In the genomic region with DNA sequence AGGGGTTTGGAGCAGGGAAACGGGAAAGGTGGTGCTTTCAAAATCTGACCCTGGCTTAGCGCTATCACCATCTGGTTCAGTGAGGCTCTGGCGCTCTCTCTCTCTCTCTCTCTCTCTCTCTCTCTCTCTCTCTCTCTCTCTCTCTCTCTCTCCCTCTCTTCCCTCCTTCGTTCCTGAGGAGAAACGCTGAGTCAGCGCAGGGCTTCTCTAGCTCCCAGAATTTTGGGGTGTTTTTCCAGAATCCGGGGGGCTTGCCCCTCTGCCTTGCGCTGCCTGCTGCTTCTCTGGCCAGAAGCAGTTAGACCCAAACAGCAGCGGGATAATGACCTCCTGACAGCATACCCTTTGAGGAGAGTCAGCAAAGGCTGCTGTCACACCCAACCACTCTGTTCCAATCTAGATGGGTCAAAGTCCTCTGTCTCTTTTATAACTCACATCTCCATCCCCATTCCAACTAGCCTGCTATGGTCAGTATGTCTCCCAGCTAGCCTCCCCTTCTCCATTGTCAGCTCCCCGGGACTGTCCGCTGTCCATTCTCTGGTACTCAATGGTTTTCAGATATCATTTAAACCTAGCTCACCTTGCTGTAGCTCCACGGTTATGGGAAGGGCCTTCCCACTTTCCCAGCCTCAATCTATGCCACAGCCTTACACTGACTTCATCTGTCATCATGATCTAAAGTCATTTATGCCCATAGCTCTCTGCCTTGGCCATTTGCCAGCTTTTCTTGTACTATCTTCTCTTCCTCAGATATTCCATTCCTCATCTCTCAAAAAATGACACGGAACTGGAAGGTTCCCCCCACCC, we compare ENCODE assay signal across 31 mouse cellular contexts. TPM values are rescaled to one million over a fixed set of nuclear protein-coding genes. Genes with fewer than 3 reads are reported as not detected.
DNase-seq lines count a peak whose midpoint lies in the region; ATAC-seq and TF ChIP-seq lines count a peak whose summit lies in the region.
"Had no signal": no experiment of that assay in that cellular context is flagged by ENCODE, and none has a peak within 500 bp of the region (broad histone marks: within the 10 kb centered on the region; RNA-seq: fewer than 3 reads in every experiment).

No protein-coding gene starts in this region.

- H3K36me3 ChIP-seq in heart, embryonic 12.5 days: no peaks in the 10 kb centered on the region
- no peaks in the 10 kb centered on the region for H3K36me3 ChIP-seq in stomach, embryonic 14.5 days (ENCODE audit: control insufficient read depth, insufficient read depth, low read length)
- H3K36me3 ChIP-seq in stomach, postnatal 0 days (ENCODE audit: control insufficient read depth, insufficient read depth, low read length): no peaks in the 10 kb centered on the region
- H3K36me3 ChIP-seq in intestine, embryonic 16.5 days (ENCODE audit: control insufficient read depth, insufficient read depth, low read length): no peaks in the 10 kb centered on the region
- H3K36me3 ChIP-seq: forebrain, embryonic 15.5 days; heart, embryonic 13.5 days; kidney, embryonic 15.5 days; limb, embryonic 15.5 days; midbrain, embryonic 12.5 days; neural tube, embryonic 12.5 days had no signal

- 80% methylated on average over 13 of the region's 13 CpGs for WGBS in heart, embryonic 12.5 days
- WGBS in stomach, embryonic 14.5 days: 84% methylated on average over 13 of the region's 13 CpGs
- 82% methylated on average over 13 of the region's 13 CpGs for WGBS in stomach, postnatal 0 days
- 75% methylated on average over 13 of the region's 13 CpGs for WGBS in intestine, embryonic 16.5 days

- no peak overlapping the region for H3K4me3 ChIP-seq in heart, embryonic 12.5 days
- H3K4me3 ChIP-seq in stomach, embryonic 14.5 days (ENCODE audit: low read depth, low read length): no peak overlapping the region
- H3K4me3 ChIP-seq in stomach, postnatal 0 days (ENCODE audit: low read depth, low read length): no peak overlapping the region
- no peak overlapping the region for H3K4me3 ChIP-seq in intestine, embryonic 16.5 days (ENCODE audit: low read length)
- H3K4me3 ChIP-seq: forebrain, embryonic 15.5 days; gastrocnemius, adult 2 months; heart, embryonic 13.5 days; kidney, embryonic 15.5 days; layer of hippocampus, adult 2 months; limb, embryonic 15.5 days; midbrain, embryonic 12.5 days; myocyte; neural tube, embryonic 12.5 days had no signal

- H3K9me3 ChIP-seq in heart, embryonic 12.5 days (replicated peaks): 0 out of 2 replicates have a peak, but pooled peaks cover 7% of the 10 kb centered on the region
- H3K9me3 ChIP-seq in stomach, embryonic 14.5 days (ENCODE audit: control insufficient read depth, low read depth, low read length): no peaks in the 10 kb centered on the region
- H3K9me3 ChIP-seq in stomach, postnatal 0 days (ENCODE audit: control insufficient read depth, low read length): no peaks in the 10 kb centered on the region
- 0 out of 2 replicates have a peak, but pooled peaks cover 3% of the 10 kb centered on the region for H3K9me3 ChIP-seq in intestine, embryonic 16.5 days (ENCODE audit: control insufficient read depth, low read length)
- H3K9me3 ChIP-seq: forebrain, embryonic 15.5 days; kidney, embryonic 15.5 days; limb, embryonic 15.5 days; midbrain, embryonic 12.5 days; neural tube, embryonic 12.5 days had no signal

- H3K27ac ChIP-seq in heart, embryonic 12.5 days (ENCODE audit: poor library complexity, severe bottlenecking): no peak overlapping the region
- H3K27ac ChIP-seq in stomach, embryonic 14.5 days (ENCODE audit: low read length): no peak overlapping the region
- H3K27ac ChIP-seq in stomach, postnatal 0 days (replicated peaks): no peak overlapping the region
- no peak overlapping the region for H3K27ac ChIP-seq in intestine, embryonic 16.5 days (ENCODE audit: low read length)
- H3K27ac ChIP-seq: forebrain, embryonic 15.5 days; gastrocnemius, adult 2 months; heart, embryonic 13.5 days; kidney, embryonic 15.5 days; layer of hippocampus, adult 2 months; limb, embryonic 15.5 days; liver, embryonic 14.5 days; midbrain, embryonic 12.5 days; neural tube, embryonic 12.5 days had no signal

- no peak for TF ChIP-seq EP300 in stomach, postnatal 0 days (optimal IDR thresholded peaks at IDR 0.05)

- TF ChIP-seq CTCF in stomach, postnatal 0 days (IDR thresholded peaks at IDR 0.05; ENCODE audit: low read depth): no peak

- intact Hi-C loops in heart, postnatal 10 days (cut with DNase I): loop anchor here (1.0 kb wide), 1 partner anchor 10 kb away; no protein-coding TSS in a partner anchor

- no peak overlapping the region for H3K9ac ChIP-seq in heart, embryonic 12.5 days
- H3K9ac ChIP-seq in stomach, embryonic 14.5 days (replicated peaks; ENCODE audit: low read depth, low read length): no peak overlapping the region
- no peak overlapping the region for H3K9ac ChIP-seq in stomach, postnatal 0 days (ENCODE audit: low read length)
- no peak overlapping the region for H3K9ac ChIP-seq in intestine, embryonic 16.5 days (ENCODE audit: low read depth, low read length)
- H3K9ac ChIP-seq: forebrain, embryonic 15.5 days; heart, embryonic 13.5 days; kidney, embryonic 15.5 days; limb, embryonic 15.5 days; liver, embryonic 14.5 days; lung, embryonic 14.5 days; midbrain, embryonic 12.5 days; neural tube, embryonic 12.5 days had no signal

- ATAC-seq in heart, embryonic 12.5 days (ENCODE audit: insufficient number of reproducible peaks, low FRiP score): peak; percentile 67
- 0 out of 2 replicates have a peak, but pooled peaks have one; percentile 23 for ATAC-seq in stomach, embryonic 14.5 days (ENCODE audit: insufficient number of reproducible peaks, insufficient read depth, low FRiP score, low read depth)
- ATAC-seq in stomach, postnatal 0 days (ENCODE audit: low FRiP score, low TSS enrichment): no peak
- peak; percentile 62 for ATAC-seq in intestine, embryonic 16.5 days
- ATAC-seq: CD4-positive, CD25-positive, alpha-beta regulatory T cell, adult 4 months; forebrain, embryonic 15.5 days had no signal

- H3K4me1 ChIP-seq in heart, embryonic 12.5 days (replicated peaks): peaks cover 9% of the 10 kb centered on the region
- no peaks in the 10 kb centered on the region for H3K4me1 ChIP-seq in stomach, embryonic 14.5 days (ENCODE audit: control insufficient read depth, insufficient read depth, low read length)
- H3K4me1 ChIP-seq in stomach, postnatal 0 days (replicated peaks; ENCODE audit: control insufficient read depth, insufficient read depth): no peaks in the 10 kb centered on the region
- no peaks in the 10 kb centered on the region for H3K4me1 ChIP-seq in intestine, embryonic 16.5 days (ENCODE audit: control insufficient read depth, insufficient read depth, low read length)
- H3K4me1 ChIP-seq: forebrain, embryonic 15.5 days; kidney, embryonic 15.5 days; limb, embryonic 15.5 days; midbrain, embryonic 12.5 days; neural tube, embryonic 12.5 days had no signal

- no peak overlapping the region for H3K4me2 ChIP-seq in heart, embryonic 12.5 days
- H3K4me2 ChIP-seq in stomach, embryonic 14.5 days (replicated peaks; ENCODE audit: low read depth, low read length): no peak overlapping the region
- no peak overlapping the region for H3K4me2 ChIP-seq in stomach, postnatal 0 days (replicated peaks; ENCODE audit: low read depth)
- H3K4me2 ChIP-seq in intestine, embryonic 16.5 days (ENCODE audit: low read depth, low read length): no peak overlapping the region
- H3K4me2 ChIP-seq: forebrain, embryonic 15.5 days; heart, embryonic 13.5 days; kidney, embryonic 15.5 days; limb, embryonic 15.5 days; lung, embryonic 14.5 days; midbrain, embryonic 12.5 days; neural tube, embryonic 12.5 days had no signal

- no peak for DNase-seq in heart, postnatal 10 days
- DNase-seq in stomach, postnatal 0 days (ENCODE audit: low spot score): no peak
- no peak for DNase-seq in lung, postnatal 4 days
- no peak for DNase-seq in right cerebral cortex, postnatal 36 days (ENCODE audit: low spot score in 2 of 2)
- DNase-seq: adrenal gland, postnatal 10 days; cerebellum, adult 11 months; cerebellum, adult 9-10 months; gastrocnemius, adult 2 months; gastrocnemius, postnatal 36 days; heart, adult 18-20 months; heart, postnatal 14 days; kidney, adult 18-20 months; left cerebral cortex, postnatal 4 days; lung, embryonic 14.5 days; lung, postnatal 14 days; right cerebral cortex, adult 18-20 months; right cerebral cortex, postnatal 4 days; thymus, postnatal 4 days had no signal

- H3K27me3 ChIP-seq in heart, embryonic 12.5 days (replicated peaks): no peaks in the 10 kb centered on the region
- no peaks in the 10 kb centered on the region for H3K27me3 ChIP-seq in stomach, embryonic 14.5 days (ENCODE audit: control insufficient read depth, insufficient read depth, low read length)
- H3K27me3 ChIP-seq in stomach, postnatal 0 days (ENCODE audit: control insufficient read depth, insufficient read depth, low read length): no peaks in the 10 kb centered on the region
- H3K27me3 ChIP-seq in intestine, embryonic 16.5 days (replicated peaks; ENCODE audit: control insufficient read depth, insufficient read depth, low read length): no peaks in the 10 kb centered on the region
- H3K27me3 ChIP-seq: forebrain, embryonic 15.5 days; heart, embryonic 13.5 days; kidney, embryonic 15.5 days; limb, embryonic 15.5 days; midbrain, embryonic 12.5 days; neural tube, embryonic 12.5 days had no signal

RNA-seq across cellular contexts. Expression of a gene that starts 5.6 kb away (rescaled TPM):
- 60.1 and 63.9 TPM in 2 replicates for polyA plus RNA-seq in heart, embryonic 12.5 days (2016; fragmentation: Nextera tagmentation; extraction: Ambion mirVana)
- total RNA-seq in heart, postnatal 10 days (2021): 10 to 100 TPM; 53.1 to 65.1 TPM
- polyA plus RNA-seq in stomach, embryonic 14.5 days (2014; fragmentation: Nextera tagmentation; extraction: Ambion mirVana): 78.6 and 88.5 TPM in 2 replicates
- polyA plus RNA-seq in stomach, postnatal 0 days (2015; fragmentation: Nextera tagmentation; extraction: Ambion mirVana): 29.7 and 30.6 TPM in 2 replicates
- 47.4 and 53.4 TPM in 2 replicates for polyA plus RNA-seq in intestine, embryonic 16.5 days (2015; fragmentation: Nextera tagmentation; extraction: Ambion mirVana)
